Mouse (Mus musculus) frontal cortex, postnatal 14 days (tissue): ENCODE data around the gene Ttll1.
A peak's percentile ranks its signal among the peaks of the same experiment; 100 is the strongest.

Experiments used
- DNase-seq, 2 experiments: peaks; one replicate each; pipeline ENCODE4 v3.0.0; 2022; ENCODE audit warnings: low spot score in 2 of 2

Ttll1 gene

DNA sequence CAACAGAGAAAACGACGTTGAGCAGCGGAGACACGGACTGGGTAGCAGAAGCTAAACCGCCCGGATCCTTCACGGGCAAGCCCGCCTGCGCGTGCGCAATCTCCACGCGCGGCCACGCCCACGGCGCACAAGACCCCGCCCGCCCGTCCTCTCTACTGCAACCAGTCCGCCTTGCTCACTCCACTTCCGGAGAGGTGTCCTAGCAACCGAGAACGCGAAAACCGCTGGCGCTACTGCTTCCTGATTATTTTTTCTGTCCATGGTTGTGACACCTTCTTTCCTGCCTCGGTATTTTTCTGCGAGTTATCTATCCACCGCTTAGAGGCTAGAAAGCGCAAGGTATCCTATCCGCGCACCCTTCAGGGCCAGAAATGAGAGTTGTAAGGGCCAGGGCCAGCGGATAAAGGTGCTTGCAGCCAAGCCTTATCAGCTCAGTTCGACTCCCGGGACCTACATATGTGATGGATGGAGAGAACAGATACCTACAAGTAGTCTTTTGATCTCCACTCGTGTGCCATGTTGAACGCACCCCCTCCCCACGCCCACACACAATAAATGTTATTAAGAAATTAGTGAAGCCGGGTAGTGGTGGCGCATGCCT lies at the start of gene Ttll1:
Ttll1 (minus strand) TSS at position 89 of the 601 bp plus-strand sequence.
- peak; percentile 88 to 93 for DNase-seq

DNA sequence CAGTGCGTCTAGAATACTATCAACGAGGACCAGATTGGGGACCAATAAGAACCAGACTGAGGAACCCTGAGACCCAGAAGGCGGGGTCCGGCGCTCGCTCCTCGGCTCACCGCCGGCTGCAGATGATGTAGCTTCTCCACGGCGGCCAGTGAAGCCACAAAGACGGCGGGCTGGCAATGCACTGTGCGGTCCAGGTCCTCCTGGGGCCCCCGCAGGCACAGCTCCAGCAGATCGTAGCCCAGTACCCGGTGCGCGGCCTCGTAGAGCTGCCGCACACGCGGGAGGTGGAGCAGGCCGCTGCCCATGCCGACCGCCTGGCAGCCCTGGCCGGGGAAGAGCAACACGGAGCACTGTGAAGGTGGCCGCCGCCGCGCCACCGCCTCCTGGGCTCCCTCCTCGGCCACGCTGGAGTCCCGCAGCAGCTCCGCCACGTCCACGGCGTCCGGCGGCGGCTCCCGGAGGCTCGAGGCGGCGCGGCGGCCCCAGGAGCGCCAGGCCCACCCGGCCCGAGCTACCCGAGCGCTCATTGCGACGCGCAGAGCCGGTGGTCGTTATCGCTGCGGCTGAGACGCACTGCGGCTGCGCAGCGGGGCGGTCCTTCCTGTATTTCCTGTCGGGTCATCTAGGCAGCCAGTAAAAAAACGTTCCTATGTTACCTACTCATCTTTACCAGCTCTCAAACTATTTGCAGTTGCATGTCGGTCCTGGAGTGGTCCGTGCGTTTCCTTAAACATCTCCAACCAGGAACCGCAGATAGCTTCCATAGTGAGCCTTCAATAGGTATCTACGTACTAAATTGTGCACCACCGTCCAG lies 44.7 kb upstream of the Ttll1 start:
- DNase-seq: peak; percentile 69 to 82

DNA sequence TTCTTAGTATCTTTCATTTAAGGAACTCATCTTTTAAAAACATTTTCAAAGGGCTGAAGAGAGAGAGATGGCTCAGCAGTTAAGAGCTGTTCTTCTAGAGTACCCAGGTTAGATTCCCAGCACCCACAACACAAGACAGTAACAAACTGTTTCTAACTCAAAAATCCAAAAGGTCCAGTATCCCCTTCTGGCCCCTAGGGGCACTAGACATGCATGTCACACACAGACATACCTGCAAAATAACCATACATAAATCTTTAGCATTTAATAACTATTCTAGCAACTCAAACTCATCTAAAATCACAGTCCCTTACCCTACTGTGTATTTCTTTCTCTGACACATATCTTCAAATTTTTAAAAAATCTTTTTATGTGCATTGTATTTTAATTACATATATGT lies 43.1 kb upstream of the Ttll1 start:
- no peak for DNase-seq

DNA sequence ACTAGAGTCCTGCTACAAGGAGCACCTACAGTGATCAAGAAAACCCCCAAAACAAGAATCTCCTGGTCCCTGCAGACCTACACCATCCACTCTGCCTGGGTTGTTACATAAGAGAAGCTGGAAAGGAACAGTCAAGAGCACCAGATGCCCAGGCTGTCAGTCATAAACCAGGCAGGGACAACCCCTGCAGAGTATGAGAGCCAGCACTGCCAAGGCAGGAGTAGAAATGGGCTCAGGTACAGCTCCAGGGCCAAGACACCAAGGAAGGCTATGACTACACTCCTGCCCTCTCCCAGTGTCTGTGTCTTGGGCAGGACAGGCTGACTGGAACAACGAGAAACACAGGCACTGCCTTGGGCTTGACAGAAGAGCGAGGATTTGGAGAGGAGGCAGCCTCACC lies 39.4 kb upstream of the Ttll1 start:
- no peak for DNase-seq

DNA sequence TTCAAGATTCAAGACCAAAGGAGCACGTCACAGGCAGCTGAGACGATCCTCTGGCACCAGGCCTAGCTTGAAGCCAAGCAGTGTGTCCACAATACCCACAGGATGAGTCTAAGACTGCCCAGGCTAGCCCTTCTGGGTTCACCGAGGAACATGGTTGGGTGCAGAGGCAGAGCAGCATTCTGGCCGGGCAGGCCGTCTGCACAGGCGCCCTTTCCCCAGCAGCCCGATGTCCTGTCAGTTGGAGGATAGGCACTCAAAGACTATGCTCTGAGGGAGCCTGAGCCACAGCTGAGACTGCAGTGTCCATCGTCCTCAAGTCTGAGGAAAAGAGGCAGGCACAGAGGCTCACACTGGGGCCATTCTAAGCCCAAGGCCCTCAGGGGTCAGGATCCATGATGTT lies 36.5 kb upstream of the Ttll1 start:
- no peak for DNase-seq

DNA sequence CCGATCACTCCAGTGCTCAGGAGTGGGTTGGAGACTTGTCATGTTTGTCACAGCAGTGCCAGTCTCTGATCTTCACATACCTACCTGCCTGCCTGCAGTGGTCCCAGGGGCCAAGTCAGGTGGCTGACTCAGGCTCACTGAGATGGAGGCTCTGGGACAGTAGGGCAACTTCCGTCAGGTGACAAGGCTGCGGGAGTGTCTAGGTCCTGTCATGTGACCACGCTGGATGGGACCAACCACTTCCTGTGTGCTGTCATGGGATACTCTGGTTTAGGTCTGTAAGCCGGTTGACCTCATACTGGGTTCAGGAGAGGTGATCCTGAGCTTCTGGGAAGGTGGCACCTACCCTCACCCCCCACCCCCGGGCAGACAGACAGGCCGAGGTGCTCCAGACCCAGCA lies 35.3 kb upstream of the Ttll1 start:
- DNase-seq: no peak

DNA sequence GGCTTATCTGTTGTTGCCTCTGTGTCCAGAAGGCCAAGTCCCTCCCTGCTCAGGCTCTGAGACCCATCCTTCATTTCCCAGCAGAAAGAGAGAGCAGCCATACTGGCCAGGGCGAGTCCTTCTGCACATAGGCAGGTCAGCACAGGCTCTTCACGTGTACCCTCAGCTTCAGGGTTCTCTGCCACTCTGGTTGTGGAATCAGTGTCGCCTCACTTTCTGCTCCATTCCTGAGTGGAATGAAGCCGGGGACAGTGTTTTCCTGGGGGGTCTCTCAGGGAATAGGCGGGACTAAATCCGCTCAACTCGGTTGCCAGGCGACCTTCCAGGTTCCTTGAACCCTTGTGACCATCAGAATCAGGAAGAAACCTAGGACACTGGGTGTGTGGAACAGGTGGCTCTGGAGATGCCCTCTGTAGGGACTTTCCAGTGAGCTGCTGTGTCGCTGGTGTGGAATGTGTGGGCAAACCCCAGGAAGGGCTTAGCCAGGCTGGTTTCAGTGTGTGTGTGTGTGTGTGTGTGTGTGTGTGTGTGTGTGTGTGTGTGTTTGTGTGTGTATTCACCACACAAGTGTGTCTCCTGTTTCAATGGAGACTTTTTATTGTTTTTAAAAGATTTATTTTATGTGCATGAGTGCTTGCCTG lies 31.1 kb upstream of the Ttll1 start:
- DNase-seq: no peak

DNA sequence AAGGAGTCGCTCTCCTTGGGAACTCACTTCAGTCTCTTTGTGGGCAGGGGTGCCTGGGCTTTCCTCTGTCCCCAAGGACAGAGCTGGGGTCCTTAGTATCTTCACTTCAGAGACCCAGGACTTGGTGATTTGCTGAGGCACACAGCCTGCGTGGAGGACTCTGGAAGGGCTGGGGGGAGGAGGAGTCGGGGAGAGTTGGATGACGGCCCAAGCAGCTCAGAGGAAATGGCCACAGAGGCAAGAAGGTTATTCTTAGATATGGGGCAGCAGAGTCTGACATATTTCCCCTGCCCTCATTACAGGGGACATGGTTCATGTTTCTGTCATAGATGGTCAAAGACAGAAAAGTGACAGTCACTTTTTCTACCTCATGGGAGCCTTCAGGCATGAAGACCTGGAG lies 29.2 kb upstream of the Ttll1 start:
- DNase-seq: no peak

DNA sequence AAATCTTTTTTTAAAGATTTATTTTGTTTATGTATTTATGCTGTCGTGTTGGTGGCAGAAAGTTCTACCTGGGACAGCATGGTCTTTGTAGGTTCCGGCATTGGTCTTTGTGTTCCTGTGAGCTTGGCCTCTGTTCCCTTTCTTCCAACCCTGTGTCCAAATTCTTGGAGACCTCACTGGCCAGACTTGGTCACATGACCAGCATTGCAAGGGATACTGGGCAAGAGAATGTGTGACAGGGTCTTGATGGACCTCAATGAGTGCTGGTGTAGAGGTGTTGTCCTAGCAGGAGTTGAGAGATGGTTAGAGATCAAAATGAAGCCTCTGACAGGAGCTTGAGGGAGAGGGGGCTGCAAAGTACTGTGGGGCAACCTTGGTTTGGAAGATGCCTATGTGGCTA lies 28.2 kb upstream of the Ttll1 start:
- no peak for DNase-seq

DNA sequence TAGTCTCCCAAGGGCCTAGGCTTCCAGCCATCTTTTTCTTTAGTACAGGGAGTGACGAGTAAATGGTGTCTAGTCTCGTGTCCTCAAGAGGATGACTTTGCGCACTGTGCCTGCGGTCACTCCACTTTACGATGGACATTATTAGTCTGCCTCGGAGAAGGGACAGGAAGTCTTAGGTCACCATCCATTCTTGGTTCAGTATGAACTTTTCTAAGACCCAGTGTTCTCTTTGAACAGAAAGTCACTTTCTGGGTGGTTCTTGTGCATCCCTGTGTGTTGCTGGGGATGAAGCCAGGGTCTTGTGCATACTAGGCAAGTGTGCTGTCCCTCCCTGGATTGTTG lies 25.2 kb upstream of the Ttll1 start:
- no peak for DNase-seq

DNA sequence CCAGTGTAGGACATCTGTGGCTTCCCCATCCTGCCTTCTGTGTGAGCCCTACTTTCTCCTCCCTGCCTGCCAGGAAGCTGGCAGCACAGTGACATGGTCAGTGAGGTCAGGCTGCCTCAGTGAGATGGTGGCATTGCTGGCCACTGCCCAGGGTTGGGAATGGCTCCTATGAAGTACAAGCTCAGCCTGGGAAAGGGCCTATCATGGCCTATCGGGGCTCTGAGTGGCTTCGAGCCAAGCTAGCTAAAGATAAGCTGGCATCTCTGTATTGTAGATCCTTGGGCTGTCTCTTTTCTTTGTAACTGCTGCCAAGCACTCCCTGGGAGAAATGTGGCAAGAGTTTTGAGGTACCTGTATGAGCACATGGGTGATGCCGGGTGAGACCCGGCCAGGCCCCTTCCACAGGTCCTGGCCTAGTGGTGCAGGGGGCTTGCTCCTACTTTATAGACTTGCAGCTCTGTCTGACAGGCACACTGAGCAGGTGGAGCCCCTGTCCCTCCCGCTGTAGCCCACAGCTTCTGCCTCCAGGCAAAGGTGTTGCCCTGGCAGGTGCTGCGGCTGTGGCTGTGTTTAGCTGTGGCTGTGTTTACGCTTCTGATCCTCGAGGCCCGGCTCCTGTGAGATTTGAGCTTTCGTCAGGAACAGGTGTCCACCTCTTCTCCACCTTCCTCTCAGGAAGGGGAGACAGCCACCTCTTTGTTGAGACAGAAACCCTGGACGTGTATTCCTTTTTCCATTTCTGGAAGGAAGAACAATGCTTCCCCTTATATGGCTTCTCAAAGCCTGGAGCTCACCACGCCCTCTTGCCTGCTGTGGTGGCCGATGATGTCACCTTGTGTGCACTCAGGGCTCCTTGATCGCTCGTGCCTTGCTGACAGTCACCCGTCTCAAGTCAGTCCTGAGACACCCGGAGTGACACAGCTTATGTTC lies 24.5 kb upstream of the Ttll1 start:
- DNase-seq: no peak

DNA sequence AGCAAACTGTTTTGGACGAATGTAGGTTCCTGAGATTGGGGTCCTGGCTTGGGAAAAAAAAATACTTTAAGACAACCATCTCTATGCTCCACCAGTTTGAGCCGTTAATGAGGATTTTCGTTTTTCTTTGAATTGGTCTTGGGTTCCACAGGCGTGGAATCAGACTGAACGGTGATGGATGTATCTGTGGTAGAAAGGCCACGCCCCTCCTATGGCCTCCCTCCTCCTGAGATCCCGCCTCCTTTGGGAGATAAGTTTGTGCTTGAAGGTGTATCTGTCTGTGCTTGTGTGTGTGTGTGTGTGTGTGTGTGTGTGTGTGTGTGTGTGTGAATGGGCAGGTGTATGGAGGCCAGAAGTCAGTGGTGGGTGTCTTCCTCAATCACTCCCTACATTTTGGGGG lies 21.9 kb upstream of the Ttll1 start:
- DNase-seq: no peak

DNA sequence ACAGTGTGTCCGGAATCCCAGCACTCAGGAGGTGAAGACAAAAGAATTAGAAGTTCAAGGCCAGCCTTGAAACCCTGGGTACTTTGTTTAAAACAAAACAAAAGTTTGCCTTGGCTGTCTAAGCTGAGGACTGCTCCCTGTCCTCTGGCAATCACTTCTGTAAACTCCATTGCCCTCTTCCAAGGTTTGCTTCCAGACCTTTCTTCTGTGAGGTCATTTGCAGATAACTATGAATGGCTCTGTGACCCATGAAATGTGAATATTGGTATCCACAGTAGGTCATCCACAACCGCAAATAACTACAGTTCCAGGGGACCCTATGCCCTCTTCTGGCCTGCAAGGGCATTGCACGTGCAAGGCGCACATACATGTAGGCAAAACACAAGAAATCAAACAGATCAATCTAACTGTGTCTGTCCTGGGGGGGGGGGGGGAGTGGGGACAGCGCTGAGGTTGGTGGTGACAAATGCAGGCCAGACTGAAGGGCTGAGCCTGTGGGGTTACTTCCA lies 21.3 kb upstream of the Ttll1 start:
- DNase-seq: no peak

DNA sequence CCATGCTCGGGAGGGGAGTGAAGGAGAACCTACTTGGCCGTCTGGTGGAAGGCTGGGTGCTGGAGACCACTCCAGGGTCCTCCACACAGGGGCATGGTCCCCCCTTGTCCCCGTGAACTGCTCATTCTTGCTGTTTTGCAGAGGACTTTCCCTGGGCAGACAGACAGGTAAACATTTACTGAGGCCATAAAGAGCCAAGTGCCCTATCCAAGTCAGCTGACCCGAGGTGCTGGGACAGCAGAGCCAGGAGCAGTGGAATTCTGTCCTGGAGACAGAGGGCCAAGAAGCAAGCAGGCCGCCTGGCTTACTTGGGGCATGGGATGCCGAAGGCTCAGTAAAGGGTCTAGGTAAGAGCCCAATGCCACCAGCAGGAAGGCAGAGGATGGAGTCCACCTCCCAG lies 20.0 kb upstream of the Ttll1 start:
- DNase-seq: no peak

DNA sequence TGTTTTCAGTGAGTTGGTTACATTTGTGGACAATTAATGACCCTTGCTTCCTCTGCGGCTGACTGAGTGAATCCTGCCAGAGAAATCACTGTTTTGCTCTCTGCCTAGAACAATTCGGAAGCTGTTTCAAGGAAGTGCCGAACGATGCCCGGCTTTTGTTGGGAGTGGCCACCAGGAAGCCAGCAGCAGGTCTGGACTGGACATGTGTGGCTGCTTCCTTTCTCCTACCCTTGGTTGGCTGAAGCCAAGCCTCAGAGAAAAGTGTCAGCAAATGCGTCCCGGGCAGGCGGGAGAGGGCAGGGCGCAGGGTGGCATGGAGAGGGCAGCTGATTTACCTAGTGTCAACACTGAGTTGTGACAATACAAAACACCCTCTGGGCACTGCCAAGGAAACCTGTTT lies 19.5 kb upstream of the Ttll1 start:
- no peak for DNase-seq

DNA sequence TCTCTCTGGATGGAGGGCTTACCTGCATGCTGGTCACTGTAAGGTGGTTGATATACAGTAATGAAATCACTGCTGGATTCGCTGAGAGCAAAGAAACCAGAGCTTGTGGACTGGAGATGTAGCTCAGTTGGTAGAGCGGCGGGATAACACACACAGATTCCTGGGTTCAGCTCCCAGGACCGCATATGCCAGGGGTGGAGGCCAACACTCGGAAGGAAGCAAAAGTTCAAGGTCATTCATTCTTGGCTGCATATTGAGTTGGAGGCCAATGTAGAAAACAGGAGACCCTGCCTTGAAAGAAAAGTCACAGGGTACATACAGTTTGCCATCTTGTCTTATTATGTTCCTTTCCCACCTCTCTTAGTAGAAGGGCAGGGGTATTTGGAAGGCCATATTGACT lies 19.1 kb upstream of the Ttll1 start:
- no peak for DNase-seq

DNA sequence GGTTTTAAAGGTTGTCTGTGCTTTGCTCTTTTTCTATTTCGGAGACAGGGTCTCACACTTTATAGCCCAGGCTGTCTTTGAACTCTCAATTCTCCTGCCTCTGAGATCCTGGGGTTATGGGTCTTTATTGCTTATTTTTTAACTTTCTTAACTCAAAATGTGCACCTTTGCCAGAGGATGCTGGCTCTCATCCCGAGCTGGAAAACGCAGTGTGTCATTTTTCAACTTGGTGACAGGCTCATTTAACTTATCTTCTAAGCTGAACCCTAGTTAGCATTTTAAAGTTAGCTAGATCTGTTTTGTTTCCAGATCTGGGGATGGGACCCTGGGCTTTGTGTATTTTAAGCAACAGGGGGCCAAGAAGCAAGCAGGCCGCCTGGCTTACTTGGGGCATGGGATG lies 18.2 kb upstream of the Ttll1 start:
- DNase-seq: no peak

DNA sequence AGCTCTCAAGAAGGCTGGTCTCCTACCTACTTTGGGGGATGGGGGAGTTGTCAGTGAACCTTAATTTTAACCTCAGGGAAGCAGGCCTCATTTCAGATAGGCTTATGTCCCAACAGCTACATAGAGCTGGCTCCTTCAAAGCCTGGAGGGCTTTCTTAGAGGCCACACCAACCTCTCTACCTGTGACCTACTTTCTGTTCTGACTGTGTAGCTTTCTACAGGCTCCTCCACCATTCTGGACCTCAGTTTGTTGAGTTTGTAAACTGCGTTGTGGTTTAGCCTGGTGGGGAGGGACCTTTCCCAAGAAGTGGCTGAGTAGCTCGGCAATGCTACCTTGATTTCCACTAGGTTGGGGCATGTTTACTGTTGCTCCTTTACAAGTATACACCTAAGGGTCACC lies 17.1 kb upstream of the Ttll1 start:
- DNase-seq: no peak

DNA sequence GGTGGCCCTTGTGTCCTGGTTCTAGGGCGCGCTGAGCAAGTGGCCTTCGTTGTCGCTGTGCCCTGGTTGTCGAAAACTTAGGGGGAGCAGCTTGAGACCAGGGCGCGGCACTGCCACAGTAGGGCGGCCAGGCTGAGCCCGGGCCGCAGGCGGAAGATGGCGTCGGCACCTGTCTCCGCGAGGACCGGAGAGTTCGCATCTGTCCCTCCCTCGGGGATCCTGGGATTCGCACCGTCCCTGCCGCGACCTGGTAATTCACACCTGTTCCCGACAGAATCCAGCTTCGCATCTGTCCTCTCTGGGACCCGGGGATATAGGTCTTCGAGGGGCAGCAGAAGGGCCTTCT lies 16.4 kb upstream of the Ttll1 start:
- DNase-seq: no peak

DNA sequence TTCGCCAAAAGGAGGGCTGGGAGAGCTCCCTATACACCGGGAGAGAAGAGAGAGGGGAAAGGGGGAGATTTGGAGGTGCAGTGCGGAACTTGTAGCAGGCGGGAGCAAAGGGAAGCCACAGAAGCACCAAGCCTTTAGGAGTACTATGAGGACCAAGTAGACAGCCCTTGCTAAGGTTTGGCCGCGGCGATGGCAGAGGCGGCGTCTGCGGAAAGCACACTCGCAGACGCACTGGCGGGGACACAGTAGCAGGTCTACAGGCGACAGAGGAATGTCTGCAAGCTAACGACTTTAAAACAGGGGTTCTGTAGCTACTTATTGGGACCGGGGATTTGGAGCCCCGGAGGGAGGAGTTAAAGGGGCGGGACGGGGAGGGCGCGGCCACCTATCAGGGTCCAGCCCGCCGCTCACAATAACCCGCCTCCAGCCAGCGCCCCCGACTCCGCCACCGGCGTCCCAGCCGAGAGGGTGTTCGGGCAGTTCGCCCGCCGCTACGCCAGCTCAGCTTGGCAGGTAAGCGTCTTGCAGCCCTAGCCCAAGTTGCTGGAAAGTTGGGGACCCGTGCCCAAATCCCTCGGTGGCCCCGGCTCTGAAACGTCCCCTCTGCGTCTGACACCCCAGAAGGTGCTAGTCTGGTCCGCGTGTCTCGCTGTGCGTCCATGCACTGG lies 15.9 kb upstream of the Ttll1 start, which contains the start of gene Bik:
Bik (plus strand) TSS at position 439 of the 668 bp plus-strand sequence.
- no peak for DNase-seq

DNA sequence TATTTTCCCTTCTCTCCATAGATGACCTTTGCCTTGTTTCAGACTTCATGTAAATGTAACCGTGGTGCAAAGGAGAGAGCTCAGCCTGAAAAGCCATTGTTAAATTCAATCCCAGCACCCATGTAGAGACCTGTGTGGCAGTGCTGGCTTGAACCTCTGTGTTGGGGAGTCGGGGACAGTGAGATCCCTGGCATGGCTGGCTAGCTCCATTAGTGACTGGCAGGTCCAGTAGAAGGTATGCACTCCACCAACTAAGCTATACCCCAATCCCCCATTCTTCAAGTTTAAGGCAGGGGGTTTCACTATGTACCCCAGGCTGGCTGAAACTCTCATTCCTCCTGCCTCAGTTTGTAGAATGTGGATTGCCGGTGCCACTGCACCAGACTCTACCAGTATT lies 13.6 kb upstream of the Ttll1 start:
- DNase-seq: no peak
